Mouse (Mus musculus) cerebellum, adult 2 months (tissue): ENCODE data around the gene 4931414P19Rik.

Source experiments
- CTCF ChIP-seq: fragments of 200-500 bp; IDR thresholded peaks from 2 replicates; pipeline ENCODE4 v1.5.1; 2011; ENCODE audit warnings: low read depth, mild to moderate bottlenecking, control low read depth, low read length, moderate library complexity, borderline replicate concordance; ENCODE audit not compliant: insufficient read depth
- POLR2A ChIP-seq: fragments of 200-500 bp; IDR thresholded peaks from 2 replicates; pipeline ENCODE4 v1.6.1; 2011; ENCODE audit warnings: low read length, control low read depth, borderline replicate concordance; ENCODE audit not compliant: insufficient read depth

GRCm38 (mm10) chr14:54583681-54584338 is 22.0 kb downstream of the 4931414P19Rik start:
- TF ChIP-seq POLR2A = no peak
- peak; percentile 64; the same call in 1 of the 2 replicates for TF ChIP-seq CTCF
